Comparison of ENCODE assay signal across 1 mouse cellular context in genomic region chr17:46555673-46556583, GRCm38 (mm10).
TF ChIP-seq lines count a peak whose summit lies in the region.

Srf (minus strand) TSS chr17:46556175.

TF ChIP-seq in MEL, 35 proteins besides CTCF, POLR2A, EP300 and RAD21 (continued from another document):
- TF ChIP-seq USF2 (IDR thresholded peaks at IDR 0.05; ENCODE audit: borderline replicate concordance in 1 of 2, insufficient read depth in 1 of 2, low read depth in 1 of 2, low read length in 2 of 2) (no peak), MAFK (IDR thresholded peaks at IDR 0.05; ENCODE audit: borderline replicate concordance, low read depth, low read length) (no peak), NELFE (IDR thresholded peaks at IDR 0.05; ENCODE audit: low read depth, low read length) (peak; percentile 83), USF1 (IDR thresholded peaks at IDR 0.05; ENCODE audit: low read depth, low read length) (no peak)
